Mouse (Mus musculus): ENCODE data around the gene Gm10644. TPM values are rescaled to one million over a fixed set of nuclear protein-coding genes. Genes with fewer than 3 reads are reported as not detected.

Gm10644 gene
- polyA plus RNA-seq, 1 experiment: 0.68 TPM

DNA sequence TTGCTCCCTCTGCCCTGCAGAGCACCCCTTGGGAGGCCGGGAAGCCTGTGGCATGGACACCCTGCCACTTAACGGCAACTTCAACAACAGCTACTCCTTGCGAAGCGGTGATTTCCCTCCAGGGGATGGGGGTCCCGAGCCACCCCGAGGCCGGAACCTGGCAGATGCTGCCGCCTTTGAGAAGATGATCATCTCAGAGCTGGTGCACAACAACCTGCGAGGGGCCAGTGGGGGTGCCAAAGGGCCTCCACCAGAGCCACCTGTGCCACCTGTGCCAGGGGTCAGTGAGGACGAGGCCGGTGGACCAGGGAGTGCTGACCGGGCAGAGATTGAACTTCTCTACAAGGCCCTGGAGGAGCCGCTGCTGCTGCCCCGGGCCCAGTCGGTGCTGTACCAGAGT lies 16.7 kb downstream of the Gm10644 start:
- DNase-seq (ENCODE audit: extremely low spot score in 1 of 2, low spot score in 1 of 2): no peak

DNA sequence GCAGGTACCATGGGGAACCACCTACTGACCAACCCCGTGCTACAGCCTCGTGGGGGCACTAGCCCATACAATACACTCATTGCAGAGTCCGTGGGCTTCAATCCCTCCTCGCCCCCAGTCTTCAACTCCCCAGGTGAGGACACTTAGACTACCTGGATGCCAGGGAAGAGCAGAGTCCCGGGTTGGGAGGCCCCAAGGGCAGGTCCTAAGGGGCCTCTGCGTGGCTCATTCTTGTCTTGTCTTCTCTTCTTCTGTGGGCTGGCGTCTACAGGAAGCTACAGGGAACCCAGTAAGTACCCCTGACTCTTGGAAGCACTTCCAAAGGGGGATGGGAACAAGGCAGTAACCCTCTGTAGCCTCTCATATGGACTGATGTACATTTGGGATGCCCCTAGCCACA lies 17.4 kb downstream of the Gm10644 start:
- DNase-seq (ENCODE audit: extremely low spot score in 1 of 2, low spot score in 1 of 2): no peak

DNA sequence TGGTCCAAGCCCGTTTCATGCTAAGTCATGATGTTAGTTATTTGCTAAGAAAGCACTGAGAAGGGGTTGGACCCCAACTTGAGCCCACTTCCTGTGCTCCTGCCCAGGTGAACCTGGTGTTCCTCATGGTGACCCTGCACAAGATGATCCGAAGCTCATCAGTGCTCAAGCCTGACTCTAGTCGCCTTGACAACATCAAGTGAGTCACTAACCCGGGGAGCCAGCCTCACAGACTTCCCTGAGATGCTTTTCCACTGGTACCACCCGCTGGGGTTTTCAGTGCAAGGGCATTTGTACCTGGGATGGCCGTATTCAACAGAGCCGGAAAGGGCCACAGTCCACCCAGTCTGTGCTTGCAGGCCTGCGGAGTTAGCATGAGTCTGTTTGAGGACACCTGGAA lies 19.6 kb downstream of the Gm10644 start:
- no peak for DNase-seq (ENCODE audit: extremely low spot score in 1 of 2, low spot score in 1 of 2)

DNA sequence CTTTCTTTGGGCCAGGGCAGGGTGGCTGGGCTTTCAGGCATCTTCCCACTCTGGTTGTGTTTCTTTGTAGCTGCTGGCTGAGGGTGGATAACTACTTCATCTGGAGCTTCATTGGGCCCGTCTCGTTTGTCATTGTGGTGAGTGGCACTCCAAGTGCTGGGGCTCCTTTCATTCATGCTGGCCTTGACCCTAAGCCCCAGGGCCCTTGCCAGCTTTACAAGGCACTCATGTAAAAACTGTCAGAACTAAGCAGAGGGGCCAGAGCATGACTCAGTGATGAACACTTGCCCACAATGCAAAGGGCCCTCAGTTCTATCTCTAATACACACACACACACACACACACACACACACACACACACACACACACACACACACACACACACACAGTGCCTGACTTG lies 20.0 kb downstream of the Gm10644 start:
- no peak for DNase-seq (ENCODE audit: extremely low spot score in 1 of 2, low spot score in 1 of 2)

DNA sequence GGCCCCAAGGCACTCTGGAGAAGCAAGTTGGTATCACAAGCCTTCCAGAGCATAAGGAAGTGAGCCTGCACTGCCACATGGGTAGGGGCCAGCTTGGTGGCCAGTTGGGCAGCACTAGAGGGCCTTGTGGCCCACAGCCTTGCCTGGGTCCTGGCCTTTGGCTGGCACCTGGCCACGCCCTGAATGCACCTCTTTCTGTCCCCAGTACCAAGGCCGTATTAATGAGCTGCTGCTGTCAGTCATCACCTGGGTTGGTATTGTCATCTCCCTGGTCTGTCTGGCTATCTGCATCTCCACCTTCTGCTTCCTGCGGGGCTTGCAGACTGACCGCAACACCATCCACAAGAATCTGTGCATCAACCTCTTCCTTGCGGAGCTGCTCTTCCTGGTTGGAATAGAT lies 20.8 kb downstream of the Gm10644 start:
- DNase-seq (ENCODE audit: extremely low spot score in 1 of 2, low spot score in 1 of 2): no peak

DNA sequence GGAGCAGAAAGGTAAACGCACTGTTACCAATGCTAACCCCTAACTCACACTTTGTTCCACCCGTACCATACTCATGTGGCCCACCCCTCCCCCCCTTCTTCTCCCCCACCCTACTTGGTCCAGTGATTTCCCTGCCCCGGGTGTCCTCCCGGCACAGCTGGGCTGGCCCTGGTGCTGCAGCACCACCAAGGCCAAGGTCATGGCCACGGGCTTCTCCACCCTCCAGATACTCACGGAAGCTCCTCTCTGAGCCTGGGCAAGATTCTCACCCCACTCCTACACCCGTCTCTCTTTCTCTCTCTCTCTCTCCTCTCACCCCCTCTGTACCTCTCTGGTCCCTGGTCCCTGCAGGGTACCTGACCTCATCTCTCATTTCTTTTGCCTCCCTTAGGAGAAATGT lies 28.7 kb downstream of the Gm10644 start:
- DNase-seq (ENCODE audit: extremely low spot score in 1 of 2, low spot score in 1 of 2): no peak

DNA sequence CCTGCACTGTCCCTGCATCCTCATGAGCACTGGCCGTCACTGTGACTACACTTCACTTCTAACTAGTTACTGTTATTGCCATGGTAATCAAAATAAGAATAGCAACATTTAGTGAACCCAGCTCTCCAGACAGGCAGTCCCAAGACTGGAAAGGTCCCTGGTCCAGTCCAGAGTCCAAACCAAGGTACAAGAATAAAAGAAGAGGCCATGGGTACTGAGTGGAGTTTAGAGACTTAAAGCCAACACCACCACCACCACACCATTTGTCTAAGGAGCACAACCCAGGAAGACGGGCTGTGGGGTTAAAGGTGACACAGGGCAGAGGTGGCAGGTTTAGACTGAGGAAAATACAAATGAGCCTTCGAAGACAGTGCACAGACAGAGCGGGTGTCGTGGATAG lies 30.4 kb downstream of the Gm10644 start:
- no peak for DNase-seq (ENCODE audit: extremely low spot score in 1 of 2, low spot score in 1 of 2)

DNA sequence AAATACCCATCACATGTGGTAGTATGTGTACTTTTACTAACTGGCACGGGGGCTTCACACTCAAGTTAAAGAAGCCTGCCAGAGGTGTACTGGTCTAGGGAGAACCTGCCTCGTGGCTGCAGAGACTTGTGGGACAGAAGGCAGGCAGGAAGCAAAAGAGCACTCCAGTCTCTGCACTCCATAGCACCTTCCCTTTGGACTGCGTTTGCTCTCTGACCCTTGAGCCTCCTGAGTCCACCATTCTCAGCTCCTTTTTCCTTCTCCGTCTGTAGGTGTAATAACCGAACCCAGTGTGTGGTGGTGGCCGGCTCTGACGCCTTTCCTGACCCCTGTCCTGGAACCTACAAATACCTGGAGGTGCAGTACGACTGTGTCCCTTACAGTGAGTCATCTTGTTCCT lies 32.3 kb downstream of the Gm10644 start:
- DNase-seq (ENCODE audit: extremely low spot score in 1 of 2, low spot score in 1 of 2): no peak

DNA sequence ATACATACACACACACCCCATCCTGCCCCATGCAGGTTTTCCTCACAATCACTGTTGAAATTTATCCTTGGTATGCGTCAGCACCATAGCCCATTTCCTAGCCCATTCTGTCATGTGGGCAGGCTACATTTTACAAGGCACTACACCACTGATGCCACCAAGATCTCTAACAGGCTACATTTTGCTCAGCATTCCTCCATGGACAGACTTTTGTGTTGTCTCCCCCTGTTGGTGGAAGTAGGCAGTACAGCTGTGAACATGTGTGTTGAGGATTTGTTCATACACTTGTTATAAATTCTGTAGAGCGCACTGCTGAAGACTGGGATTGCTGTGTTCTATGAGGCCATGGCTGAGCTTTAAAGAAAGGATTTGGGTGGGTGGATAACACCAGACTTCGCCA lies 33.4 kb downstream of the Gm10644 start:
- peak; percentile 81 to 94 for DNase-seq (ENCODE audit: extremely low spot score in 1 of 2, low spot score in 1 of 2)

DNA sequence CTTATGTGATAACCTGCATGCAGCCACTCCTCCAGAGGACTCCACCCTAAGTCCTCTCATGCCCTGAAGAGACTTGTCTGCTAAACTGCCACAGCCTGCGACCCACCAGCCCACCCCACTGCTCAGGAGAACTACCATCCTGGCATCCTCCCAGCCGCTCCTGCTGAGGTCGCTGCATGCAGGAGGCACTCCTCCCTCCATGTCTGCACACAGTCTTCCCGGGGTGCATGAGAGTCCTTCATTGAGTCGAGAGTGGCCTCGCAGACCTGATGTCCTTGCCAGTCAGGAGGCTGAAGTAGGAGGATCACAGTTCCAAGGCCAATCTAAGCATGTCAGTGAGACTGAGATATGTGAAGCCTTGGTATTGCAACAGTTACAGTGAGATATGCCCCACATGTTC lies 37.4 kb downstream of the Gm10644 start:
- no peak for DNase-seq (ENCODE audit: extremely low spot score in 1 of 2, low spot score in 1 of 2)

DNA sequence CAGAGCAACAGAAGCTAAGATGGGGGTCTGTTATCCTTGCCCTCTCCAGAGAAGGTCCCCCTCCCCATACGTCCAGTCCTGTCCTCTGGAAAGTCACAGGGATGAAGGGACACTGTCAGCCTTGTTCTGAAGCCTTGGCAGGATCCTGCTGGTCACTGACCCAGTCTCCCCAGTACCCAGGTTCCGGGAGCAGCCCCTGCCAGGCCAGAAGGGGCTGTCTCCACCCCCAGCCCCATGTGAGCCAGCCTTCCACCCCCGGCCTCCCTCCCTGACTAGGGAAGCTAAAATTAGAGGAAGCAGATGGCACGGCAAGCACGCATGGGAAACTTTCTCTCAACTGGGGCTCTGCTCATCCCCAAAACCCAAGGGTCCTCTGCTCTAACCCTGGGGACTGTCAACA lies 39.0 kb downstream of the Gm10644 start:
- peak in 1 of 2 experiments; percentile 76 for DNase-seq (ENCODE audit: extremely low spot score in 1 of 2, low spot score in 1 of 2)

DNA sequence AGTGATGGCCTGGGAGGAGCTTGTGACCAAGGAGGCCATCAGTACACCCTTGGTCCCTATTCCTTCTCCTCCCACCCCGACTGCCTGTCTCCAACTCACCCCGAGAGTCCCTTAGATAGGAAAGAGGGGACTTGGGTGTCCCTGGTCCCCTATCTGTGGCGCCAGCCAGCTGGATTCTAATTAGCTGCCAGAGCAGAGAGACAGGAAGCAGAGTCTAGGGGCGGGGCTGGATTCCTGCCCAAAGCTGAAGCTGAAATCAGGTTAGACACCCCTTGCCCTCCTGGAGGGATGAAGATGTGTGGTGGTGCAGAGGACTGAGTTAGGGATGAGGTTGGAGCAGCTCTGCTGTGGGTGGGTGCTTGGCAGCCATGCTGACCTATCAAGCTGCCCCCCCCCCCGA lies 40.1 kb downstream of the Gm10644 start:
- no peak for DNase-seq (ENCODE audit: extremely low spot score in 1 of 2, low spot score in 1 of 2)

DNA sequence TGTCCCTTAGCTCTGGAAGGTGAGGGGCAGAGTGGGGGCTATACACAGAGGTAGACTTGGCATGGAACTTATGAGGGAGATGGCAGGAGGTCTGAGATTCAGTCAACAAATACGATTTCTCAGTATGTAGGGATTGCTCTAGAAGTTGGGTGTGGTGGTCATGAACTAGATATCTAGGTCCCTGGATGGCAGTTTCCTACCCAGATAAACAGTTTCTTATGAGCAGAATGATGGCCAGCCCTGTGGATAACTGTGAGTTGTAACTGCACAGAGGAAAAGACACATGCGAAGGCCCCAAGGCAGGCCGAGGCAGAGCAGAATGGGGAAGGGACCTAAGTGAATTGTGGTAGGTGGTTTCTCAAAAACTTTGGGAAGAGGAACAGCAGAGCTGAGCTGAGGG lies 40.8 kb downstream of the Gm10644 start:
- DNase-seq (ENCODE audit: extremely low spot score in 1 of 2, low spot score in 1 of 2): no peak

DNA sequence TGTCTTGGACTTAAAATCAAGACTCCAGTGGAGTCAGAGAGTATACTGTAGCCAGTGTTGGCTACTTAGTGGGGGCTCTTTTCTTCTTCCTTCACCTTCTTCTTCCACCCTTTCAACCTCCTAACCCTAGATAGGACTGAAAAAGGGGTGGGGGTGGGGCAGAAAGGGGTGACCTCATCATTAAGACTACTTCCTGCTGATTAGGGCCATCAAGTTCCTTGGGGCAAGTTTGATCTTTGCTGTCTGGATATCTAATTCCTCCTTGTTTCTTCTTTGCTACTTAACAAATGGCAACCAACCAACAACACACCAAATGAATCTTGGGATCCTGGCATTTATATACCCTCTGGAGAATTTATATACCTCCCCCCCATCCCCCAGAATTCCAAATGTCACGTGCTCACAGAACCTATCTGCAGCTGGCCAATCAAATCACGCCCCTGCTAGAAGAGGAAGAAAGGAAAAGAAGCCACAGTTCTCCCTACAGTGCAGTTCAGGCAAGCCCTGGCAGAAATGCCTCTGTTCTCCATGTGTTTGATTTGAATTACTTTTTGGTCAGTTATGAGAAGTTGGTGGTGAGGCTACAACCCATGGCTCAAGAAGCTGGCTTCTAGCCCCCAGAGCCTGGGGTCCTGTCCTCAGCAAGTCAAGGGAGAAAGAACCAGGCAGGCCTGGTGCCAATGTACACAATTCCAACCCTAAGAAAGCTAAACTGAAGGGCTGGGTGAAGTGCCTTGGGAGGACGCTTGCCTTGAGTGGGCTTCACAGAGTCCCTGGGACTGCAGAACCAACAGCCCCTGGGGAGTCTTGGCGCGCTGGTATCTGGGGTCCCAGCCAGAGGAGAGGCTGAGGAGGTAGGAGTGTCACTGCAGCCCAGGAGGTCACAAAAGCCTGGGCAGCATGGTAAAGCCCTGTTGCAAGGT lies 42.9 kb downstream of the Gm10644 start:
- DNase-seq (ENCODE audit: extremely low spot score in 1 of 2, low spot score in 1 of 2): no peak

DNA sequence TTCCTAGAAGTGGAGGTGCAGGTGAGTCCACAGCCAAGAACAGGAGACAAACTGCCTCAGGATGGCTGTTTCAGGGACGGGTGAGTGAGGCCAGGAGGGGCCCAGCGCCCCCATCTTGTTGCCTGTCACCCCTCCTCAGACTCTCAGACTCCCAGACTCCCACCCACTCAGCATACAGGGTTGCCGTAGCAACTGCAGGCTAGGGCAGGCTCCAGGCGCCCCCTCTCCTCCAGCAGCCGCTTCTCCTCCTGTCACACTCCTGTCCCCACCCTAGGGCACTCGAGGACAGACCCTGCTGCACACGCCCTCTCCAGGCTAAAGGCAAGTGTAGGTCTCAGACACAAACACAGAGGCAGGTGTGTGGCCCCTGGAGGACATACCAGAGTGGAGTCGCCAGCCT lies 45.7 kb downstream of the Gm10644 start:
- peak in 1 of 2 experiments; percentile 66 for DNase-seq (ENCODE audit: extremely low spot score in 1 of 2, low spot score in 1 of 2)

DNA sequence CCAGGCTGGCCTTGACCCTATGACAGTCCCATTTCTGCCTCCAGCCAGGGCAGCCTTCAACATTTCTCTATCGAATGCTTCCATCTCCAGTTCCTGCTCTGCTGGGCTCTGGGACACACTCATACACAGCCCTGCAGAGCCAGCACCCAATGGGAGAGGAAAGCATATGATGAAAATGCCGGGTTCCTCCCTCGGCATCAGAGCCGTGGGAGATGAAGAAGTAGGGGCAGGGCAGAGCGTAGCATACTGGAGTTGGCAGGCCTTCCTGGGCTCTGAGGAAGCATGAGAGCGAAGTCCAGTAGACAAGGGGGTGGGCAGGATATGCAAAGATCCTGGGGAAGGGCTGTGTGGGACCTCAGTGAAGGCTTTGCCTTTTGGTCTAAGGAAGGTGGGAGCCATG lies 46.4 kb downstream of the Gm10644 start:
- peak in 1 of 2 experiments; percentile 50 for DNase-seq (ENCODE audit: extremely low spot score in 1 of 2, low spot score in 1 of 2)

DNA sequence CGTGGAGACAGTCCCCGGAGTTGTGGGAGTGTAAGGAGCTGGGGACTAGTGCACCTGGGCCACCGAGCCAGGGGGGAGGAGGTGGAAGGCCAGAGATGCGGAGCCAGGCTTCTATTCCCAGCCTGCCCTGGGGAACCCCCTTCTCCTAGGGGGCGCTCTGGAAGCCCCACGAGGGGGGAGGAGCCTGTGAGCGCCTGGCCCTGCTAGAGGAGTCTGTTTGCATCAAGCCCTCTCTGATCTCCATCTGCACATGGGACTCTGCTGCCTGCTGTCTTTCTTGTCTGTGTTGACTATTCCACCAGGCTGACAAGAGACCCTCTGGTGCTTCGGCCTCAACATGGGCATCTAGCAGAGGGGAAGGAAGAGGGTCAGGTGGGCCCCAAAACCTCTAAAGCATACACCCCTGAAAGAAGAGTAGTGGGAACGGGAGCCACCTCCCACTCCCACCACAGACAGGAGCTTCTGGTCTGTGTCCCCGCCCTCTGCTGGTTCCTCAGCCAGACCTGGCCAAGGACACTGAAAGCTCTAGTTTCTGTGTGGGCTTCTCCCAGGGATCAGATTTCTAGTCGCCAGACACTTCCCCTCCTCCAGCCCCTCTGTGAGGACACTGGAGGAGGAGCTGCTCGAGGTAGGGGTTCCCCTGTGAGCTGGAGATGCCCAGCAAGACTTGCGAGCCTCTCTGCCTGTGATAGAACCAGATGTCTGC lies 51.9 kb downstream of the Gm10644 start:
- peak in 1 of 2 experiments; percentile 59 for DNase-seq (ENCODE audit: extremely low spot score in 1 of 2, low spot score in 1 of 2)

DNA sequence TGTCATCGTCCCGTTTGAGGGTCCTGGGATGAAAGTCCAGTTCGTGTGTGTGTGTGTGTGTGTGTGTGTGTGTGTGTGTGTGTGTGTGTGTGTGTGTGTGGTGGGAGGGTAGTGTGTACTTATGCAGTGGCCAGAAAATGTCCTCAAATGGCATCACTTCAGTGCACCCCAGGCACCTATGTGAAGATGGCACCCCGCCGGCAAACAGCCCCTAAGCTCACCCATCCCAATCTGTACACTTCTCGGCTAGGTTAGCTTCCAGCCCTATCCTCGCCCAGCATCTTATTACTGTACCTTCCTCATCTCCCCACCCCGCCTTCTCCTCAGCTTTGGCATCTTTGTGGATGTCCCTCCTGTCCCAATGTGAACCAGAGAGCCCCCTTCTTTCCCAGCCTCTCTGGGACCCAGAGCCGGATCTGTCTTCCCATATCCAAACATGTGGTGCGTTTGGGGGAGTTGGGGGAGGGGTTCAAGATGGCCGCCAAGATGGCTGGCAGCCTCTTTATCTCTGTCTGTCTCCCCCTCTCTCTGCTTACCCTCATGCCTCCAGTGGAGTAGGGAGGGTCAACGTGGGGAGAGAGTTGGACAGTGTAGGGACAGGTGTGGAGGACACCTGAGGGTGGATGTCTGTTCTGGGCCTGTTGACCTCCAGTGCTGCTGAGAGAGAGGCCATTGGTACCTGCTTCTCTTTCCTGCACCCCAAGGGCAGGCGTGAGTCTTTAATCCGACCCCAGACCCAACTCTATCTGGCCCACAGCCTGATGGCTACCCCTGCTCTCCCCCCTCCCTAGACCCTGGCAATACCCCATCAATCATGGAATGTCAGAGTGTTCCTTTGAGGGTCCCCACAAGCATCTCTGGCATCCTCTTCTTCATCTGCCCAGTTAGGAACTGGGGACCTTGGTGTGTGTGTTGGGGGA lies 53.2 kb downstream of the Gm10644 start:
- DNase-seq (ENCODE audit: extremely low spot score in 1 of 2, low spot score in 1 of 2): peak in 1 of 2 experiments; percentile 60

DNA sequence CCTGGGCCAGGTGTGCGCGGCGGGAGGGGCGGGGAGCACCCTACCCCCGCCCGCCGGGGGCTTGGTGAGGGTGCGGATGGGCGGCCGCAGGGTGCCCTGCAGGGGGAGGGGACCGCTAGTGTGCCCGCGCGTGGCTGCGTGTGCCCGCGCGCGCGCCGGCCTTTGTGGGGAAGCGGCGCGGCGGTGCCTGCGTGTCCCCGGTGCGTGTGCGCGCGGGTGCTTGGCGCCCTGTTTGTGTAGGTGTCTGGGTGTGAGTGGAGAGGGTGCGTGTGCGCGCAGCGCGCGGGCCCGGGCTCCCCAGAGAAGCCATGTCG lies 54.1 kb downstream of the Gm10644 start:
- peak in 1 of 2 experiments; percentile 79 for DNase-seq (ENCODE audit: extremely low spot score in 1 of 2, low spot score in 1 of 2)

DNA sequence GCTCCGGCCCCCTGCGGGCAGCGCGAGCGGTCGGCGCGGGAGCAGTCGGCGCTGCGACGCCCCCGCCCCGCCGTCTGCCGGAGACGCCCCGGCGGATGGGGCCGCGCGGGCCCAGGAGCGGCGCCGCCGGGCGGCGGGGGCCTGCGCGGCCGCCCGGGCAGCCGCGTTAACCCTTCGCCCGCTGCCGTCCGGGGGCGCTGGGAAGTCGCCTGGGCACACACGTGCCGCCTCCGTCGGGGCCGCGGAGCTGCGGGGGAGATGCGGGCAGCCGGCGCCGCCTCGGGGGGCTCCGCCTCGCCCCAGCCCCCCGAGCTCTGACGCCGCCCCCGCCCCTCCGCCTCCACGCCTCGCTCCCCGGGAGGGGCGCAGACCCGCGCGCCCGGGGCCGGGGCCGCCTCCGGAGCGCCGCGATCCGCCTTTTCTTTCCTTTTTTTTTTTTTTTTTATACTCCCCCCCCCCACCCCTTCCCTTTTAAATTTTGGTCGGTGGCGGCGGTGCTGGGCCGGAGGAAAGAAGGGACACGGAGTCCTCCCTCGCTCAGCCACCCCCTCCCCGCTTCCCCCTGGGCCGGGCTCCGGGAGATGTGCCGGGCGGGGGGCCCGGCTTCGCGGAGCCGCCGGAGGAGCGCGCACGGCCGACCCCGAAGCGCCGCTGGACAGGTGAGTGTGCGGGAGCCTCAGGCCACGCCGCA lies 54.6 kb downstream of the Gm10644 start:
- no peak for DNase-seq (ENCODE audit: extremely low spot score in 1 of 2, low spot score in 1 of 2)

Data from frontal cortex, adult 2 months (tissue).